Mouse (Mus musculus): Measurements from ENCODE around the gene Tmem106c. TPM values are rescaled to one million over a fixed set of nuclear protein-coding genes. Genes with fewer than 3 reads are reported as not detected.

Gene Tmem106c
- total RNA-seq, 2 experiments from 2014 or later = 22.9 to 24.2 TPM

GRCm38 (mm10) chr15:97950240-97950639, 13.8 kb upstream of the Tmem106c start:
- peak; percentile 11 to 75 for DNase-seq (ENCODE audit: low spot score in 2 of 2)
- intact Hi-C loops (cut with DNase I) = no loop called here

GRCm38 (mm10) chr15:97952137-97952888, 11.7 kb upstream of the Tmem106c start:
- intact Hi-C loops (cut with DNase I) = loop anchor here (2.0 kb wide), 3 partner anchors 98 to 234 kb away; no protein-coding TSS in a partner anchor
- peak; percentile 65 to 69 for DNase-seq (ENCODE audit: low spot score in 2 of 2)

GRCm38 (mm10) chr15:97952889-97953189, 11.2 kb upstream of the Tmem106c start:
- intact Hi-C loops (cut with DNase I) = loop anchor here (2.0 kb wide), 3 partner anchors 98 to 234 kb away; no protein-coding TSS in a partner anchor
- peak in 1 of 2 experiments; percentile 6 for DNase-seq (ENCODE audit: low spot score in 2 of 2)

GRCm38 (mm10) chr15:97954671-97955070, 9.3 kb upstream of the Tmem106c start:
- DNase-seq (ENCODE audit: low spot score in 2 of 2) = no peak
- intact Hi-C loops (cut with DNase I) = no loop called here

- intact Hi-C loops (cut with DNase I) = no loop called here
- no peak for DNase-seq (ENCODE audit: low spot score in 2 of 2)
Observed at GRCm38 (mm10) chr15:97955286-97955685, 8.7 kb upstream of the Tmem106c start.

GRCm38 (mm10) chr15:97955742-97956141, 8.3 kb upstream of the Tmem106c start:
- intact Hi-C loops (cut with DNase I) = no loop called here
- DNase-seq (ENCODE audit: low spot score in 2 of 2) = no peak

- intact Hi-C loops (cut with DNase I) = no loop called here
- no peak for DNase-seq (ENCODE audit: low spot score in 2 of 2)
Observed at GRCm38 (mm10) chr15:97956416-97956815, 7.6 kb upstream of the Tmem106c start.

GRCm38 (mm10) chr15:97963329-97963988, 541 bp upstream of the Tmem106c start:
- no peak for DNase-seq (ENCODE audit: low spot score in 2 of 2)
- intact Hi-C loops (cut with DNase I) = loop anchor here (2.0 to 5.0 kb wide), 2 partner anchors 179 to 256 kb away; partner anchors contain the start of gene Rpap3

- DNase-seq (ENCODE audit: low spot score in 2 of 2) = no peak
- intact Hi-C loops (cut with DNase I) = loop anchor here (5.0 kb wide), 1 partner anchor 258 kb away; the partner anchor contains the start of gene Rpap3
Observed at GRCm38 (mm10) chr15:97964836-97965187, 812 bp downstream of the Tmem106c start.

GRCm38 (mm10) chr15:97965311-97966045, 1.5 kb downstream of the Tmem106c start:
- intact Hi-C loops (cut with DNase I) = loop anchor here (2.0 kb wide), 1 partner anchor 213 kb away; no protein-coding TSS in a partner anchor
- DNase-seq (ENCODE audit: low spot score in 2 of 2) = no peak

- intact Hi-C loops (cut with DNase I) = no loop called here
- DNase-seq (ENCODE audit: low spot score in 2 of 2) = peak in 1 of 2 experiments; percentile 25
Observed at GRCm38 (mm10) chr15:97970299-97970698, 6.3 kb downstream of the Tmem106c start.

GRCm38 (mm10) chr15:97972580-97972979, 8.6 kb downstream of the Tmem106c start:
- no peak for DNase-seq (ENCODE audit: low spot score in 2 of 2)
- intact Hi-C loops (cut with DNase I) = no loop called here

GRCm38 (mm10) chr15:97973248-97974005, 9.4 kb downstream of the Tmem106c start:
- intact Hi-C loops (cut with DNase I) = no loop called here

GRCm38 (mm10) chr15:97981560-97981959, 17.6 kb downstream of the Tmem106c start:
- no peak for DNase-seq (ENCODE audit: low spot score in 2 of 2)
- intact Hi-C loops (cut with DNase I) = no loop called here

More at GRCm38 (mm10) chr15:97973248-97974005, 9.4 kb downstream of the Tmem106c start:
- no peak for DNase-seq (ENCODE audit: low spot score in 2 of 2)

GRCm38 (mm10) chr15:97989544-97989943, 25.5 kb downstream of the Tmem106c start:
- intact Hi-C loops (cut with DNase I) = no loop called here
- no peak for DNase-seq (ENCODE audit: low spot score in 2 of 2)

GRCm38 (mm10) chr15:97990124-97990523, 26.1 kb downstream of the Tmem106c start:
- intact Hi-C loops (cut with DNase I) = loop anchor here (5.0 kb wide), 1 partner anchor 62 kb away; no protein-coding TSS in a partner anchor

GRCm38 (mm10) chr15:97990721-97991120, 26.7 kb downstream of the Tmem106c start:
- intact Hi-C loops (cut with DNase I) = loop anchor here (5.0 kb wide), 1 partner anchor 62 kb away; no protein-coding TSS in a partner anchor
- no peak for DNase-seq (ENCODE audit: low spot score in 2 of 2)

More at GRCm38 (mm10) chr15:97990124-97990523, 26.1 kb downstream of the Tmem106c start:
- DNase-seq (ENCODE audit: low spot score in 2 of 2) = no peak

- intact Hi-C loops (cut with DNase I) = loop anchor here (5.0 kb wide), 1 partner anchor 61 kb away; no protein-coding TSS in a partner anchor
- DNase-seq (ENCODE audit: low spot score in 2 of 2) = no peak
Observed at GRCm38 (mm10) chr15:97991285-97991895, 27.4 kb downstream of the Tmem106c start.
